Mouse (Mus musculus) lung, postnatal 0 days (tissue): ENCODE data around the gene Orm3. TPM values are rescaled to one million over a fixed set of nuclear protein-coding genes. Genes with fewer than 3 reads are reported as not detected.

Experiments
- ATAC-seq: fragments of 200-750 bp; cut with Nextera tagmentation; 2 replicates; pipeline ENCODE4 v1.8.0; 2017; ENCODE audit warnings: moderate library complexity
- DNase-seq: peaks from one replicate; pipeline ENCODE4 v3.0.0-alpha.2; 2016; ENCODE audit warnings: low spot score
- H3K27ac ChIP-seq: fragments of 300-500 bp; sonication (generic); 2 replicates; pipeline ENCODE4 v1.5.1; 2014; ENCODE audit warnings: antibody characterized with exemption, mild to moderate bottlenecking, low read length, mixed read lengths
- H3K27me3 ChIP-seq: fragments of 300-500 bp; sonication (generic); replicated peaks from 2 replicates; pipeline ENCODE4 v1.6.1; 2014; ENCODE audit warnings: low read length, mixed read lengths; ENCODE audit not compliant: insufficient read depth
- H3K36me3 ChIP-seq: fragments of 300-500 bp; sonication (generic); 2 replicates; pipeline ENCODE4 v1.6.1; 2014; ENCODE audit warnings: low read length, mixed read lengths; ENCODE audit not compliant: insufficient read depth
- H3K4me1 ChIP-seq: fragments of 300-500 bp; sonication (generic); 2 replicates; pipeline ENCODE4 v1.6.1; 2014; ENCODE audit warnings: antibody characterized with exemption, low read depth, low read length, mixed read lengths; ENCODE audit not compliant: insufficient read depth
- H3K4me2 ChIP-seq: fragments of 300-500 bp; sonication (generic); replicated peaks from 2 replicates; pipeline ENCODE4 v1.6.1; 2014; ENCODE audit warnings: low read depth, mild to moderate bottlenecking, low read length, moderate library complexity, mixed read lengths
- H3K4me3 ChIP-seq: fragments of 300-500 bp; sonication (generic); 2 replicates; pipeline ENCODE4 v1.5.1; 2014; ENCODE audit warnings: low read depth, low read length
- H3K9ac ChIP-seq: fragments of 300-500 bp; sonication (generic); replicated peaks from 2 replicates; pipeline ENCODE4 v1.6.1; 2014; ENCODE audit warnings: low read depth, mild to moderate bottlenecking
- H3K9me3 ChIP-seq: fragments of 300-500 bp; sonication (generic); 2 replicates; pipeline ENCODE4 v1.6.1; 2016; ENCODE audit warnings: low read length, mixed read lengths
- CTCF ChIP-seq: IDR thresholded peaks from 2 replicates; pipeline ENCODE4 v1.5.1; 2016; ENCODE audit warnings: antibody characterized with exemption, mild to moderate bottlenecking
- EP300 ChIP-seq: IDR thresholded peaks from 2 replicates; pipeline ENCODE4 v1.6.1; 2016; ENCODE audit warnings: antibody characterized with exemption, mild to moderate bottlenecking, control low read depth
- WGBS: fragments of 180-500 bp; shearing (Covaris S2); extraction: QIAGEN DNeasy Blood & Tissue Kit; methylation state at CpG from one replicate; pipeline ENCODE4 v1.1.7; 2014; 5-methylcytosine and 5-hydroxymethylcytosine counted together
- polyA plus RNA-seq: library from polyadenylated mRNA; unstranded; fragments of >200 nt; fragmentation: Nextera tagmentation; extraction: Ambion mirVana; gene quantifications from 2 replicates; pipeline ENCODE4 v1.2.1, GENCODE M21; 2015

Orm3 gene
- polyA plus RNA-seq: 0.21 TPM in 1 of 2 replicates, not detected in the other

DNA sequence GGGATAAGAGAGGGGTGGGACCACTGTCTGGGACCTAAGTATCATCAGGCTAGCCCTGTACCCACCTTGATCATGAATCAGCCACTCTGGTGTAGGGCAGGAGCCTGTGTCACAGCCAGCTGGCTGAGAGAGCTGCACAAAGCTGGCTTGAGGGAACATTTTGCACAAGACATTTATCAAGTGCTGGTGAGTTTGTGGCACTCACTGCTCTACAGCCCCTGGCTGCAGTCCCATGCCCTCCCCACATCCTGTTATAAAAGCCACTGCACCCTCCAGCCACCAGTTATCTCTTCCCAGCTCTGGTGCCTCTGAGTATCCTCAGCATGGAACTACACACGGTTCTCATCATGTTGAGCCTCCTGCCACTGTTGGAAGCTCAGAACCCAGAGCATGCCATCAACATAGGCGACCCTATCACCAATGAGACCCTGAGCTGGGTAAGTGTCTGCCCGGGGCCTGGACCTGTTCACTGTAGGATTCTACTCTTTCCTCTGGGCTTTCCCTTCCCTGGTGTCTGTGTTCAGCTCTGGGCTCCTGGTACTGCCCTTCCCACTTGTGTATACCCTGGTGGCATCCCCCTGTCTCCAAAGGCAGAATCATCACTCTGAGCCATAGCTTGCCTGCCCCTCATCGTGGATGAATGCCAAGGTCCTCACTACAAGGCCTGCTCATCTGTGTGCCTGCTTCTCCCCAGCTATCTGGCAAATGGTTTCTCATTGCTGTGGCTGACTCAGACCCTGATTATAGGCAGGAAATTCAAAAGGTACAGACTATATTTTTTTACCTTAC, at the start of gene Orm3:
Gene Orm3, plus strand, starts transcription at position 286 of the 789 bp plus-strand sequence.
- Histone ChIP-seq H3K36me3 (no peaks in the 10 kb centered on the region), H3K4me3 (no peak within 1 kb of the TSS), H3K9me3 (no peaks in the 10 kb centered on the region), H3K4me2 (no peak within 1 kb of the TSS), H3K4me1 (no peaks in the 10 kb centered on the region), H3K9ac (no peak within 1 kb of the TSS), H3K27ac (no peak within 1 kb of the TSS), H3K27me3 (no peaks in the 10 kb centered on the region)
- WGBS: 60% methylated on average over 4 of the region's 4 CpGs
- ATAC-seq (peak; percentile 34), DNase-seq (peak; percentile 36)
- TF ChIP-seq EP300 (no peak), CTCF (no peak)

DNA sequence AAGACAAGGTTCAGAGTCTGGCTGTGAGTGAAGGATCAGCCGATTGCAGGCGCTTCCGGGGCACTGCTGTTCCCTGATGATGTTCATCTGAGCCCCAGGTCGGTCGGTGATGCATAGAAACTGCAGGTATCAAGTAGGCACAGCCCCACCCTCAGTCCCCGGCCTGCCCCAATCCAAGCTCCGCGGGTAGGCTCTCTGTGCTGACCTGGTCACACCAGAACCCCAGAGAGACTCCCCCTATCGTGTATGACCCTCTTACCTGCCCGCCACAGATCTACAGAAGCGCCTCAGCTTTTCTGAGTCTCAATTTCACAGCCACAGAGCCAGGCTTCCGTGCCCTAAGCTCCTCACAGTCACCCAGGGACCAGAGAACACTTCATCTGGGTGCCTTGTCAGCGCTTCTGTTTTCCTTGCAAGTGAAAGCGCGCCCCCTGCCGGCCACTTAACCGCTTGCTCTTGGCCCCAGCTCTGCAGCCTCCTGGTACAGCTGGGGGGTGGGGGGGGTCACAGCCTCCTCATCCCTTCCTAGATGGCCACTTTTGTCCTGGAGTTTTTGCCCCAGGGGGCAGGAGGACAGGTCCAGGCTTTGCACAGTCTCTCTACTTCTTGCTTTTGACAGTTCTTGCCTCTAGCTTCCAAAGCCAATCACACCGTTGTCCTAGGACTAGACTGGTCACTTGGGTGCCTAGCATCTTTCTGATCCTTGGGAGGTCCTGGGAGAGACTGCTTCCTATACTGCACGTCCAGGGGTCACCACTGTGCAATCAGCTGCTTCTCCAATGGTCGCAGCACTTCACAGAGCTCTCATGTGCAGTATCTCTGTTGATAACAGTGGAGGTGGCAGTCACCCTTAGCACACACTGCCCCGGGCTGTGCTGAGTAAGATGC, 48.5 kb upstream of the Orm3 start:
- Histone ChIP-seq H3K9me3 (no peaks in the 10 kb centered on the region), H3K27me3 (no peaks in the 10 kb centered on the region), H3K9ac (no peak overlapping the region), H3K4me1 (no peaks in the 10 kb centered on the region), H3K36me3 (no peaks in the 10 kb centered on the region; the same call in 1 of the 2 replicates), H3K27ac (no peak overlapping the region), H3K4me2 (no peak overlapping the region), H3K4me3 (no peak overlapping the region)
- 36% methylated on average over 21 of the region's 21 CpGs for WGBS
- DNase-seq: peak; percentile 95
- ATAC-seq: peak; percentile 78
- TF ChIP-seq EP300: no peak
- TF ChIP-seq CTCF: peak; percentile 90

DNA sequence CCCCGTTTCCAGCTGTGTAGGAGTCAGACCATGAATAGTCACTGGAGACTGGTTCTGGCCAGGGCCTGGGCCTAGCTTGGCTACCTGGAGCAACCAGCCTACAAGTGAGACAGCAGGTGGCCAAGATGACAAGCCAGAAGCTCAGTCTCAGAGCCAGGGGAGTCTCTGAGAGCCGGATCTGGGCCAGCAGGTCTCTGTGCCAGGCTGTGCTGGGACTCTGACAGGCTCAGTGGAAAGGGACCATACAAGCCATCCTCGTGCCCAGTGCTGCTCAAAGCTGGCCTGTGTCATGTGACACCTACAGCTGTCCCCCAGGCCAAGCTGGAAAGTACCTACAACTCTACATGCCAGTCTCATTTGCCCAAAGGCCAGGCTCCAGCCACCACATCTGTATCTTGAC, 47.6 kb upstream of the Orm3 start:
- ATAC-seq (no peak), DNase-seq (no peak)
- no peaks in the 10 kb centered on the region for H3K4me1 ChIP-seq
- no peaks in the 10 kb centered on the region for H3K9me3 ChIP-seq
- no peaks in the 10 kb centered on the region; the same call in 1 of the 2 replicates for H3K36me3 ChIP-seq
- 79% methylated on average over 3 of the region's 3 CpGs for WGBS
- H3K27ac ChIP-seq: no peak overlapping the region
- no peaks in the 10 kb centered on the region for H3K27me3 ChIP-seq
- no peak overlapping the region for H3K4me3 ChIP-seq
- H3K9ac ChIP-seq: no peak overlapping the region
- H3K4me2 ChIP-seq: no peak overlapping the region
- TF ChIP-seq EP300 (no peak), CTCF (no peak)

DNA sequence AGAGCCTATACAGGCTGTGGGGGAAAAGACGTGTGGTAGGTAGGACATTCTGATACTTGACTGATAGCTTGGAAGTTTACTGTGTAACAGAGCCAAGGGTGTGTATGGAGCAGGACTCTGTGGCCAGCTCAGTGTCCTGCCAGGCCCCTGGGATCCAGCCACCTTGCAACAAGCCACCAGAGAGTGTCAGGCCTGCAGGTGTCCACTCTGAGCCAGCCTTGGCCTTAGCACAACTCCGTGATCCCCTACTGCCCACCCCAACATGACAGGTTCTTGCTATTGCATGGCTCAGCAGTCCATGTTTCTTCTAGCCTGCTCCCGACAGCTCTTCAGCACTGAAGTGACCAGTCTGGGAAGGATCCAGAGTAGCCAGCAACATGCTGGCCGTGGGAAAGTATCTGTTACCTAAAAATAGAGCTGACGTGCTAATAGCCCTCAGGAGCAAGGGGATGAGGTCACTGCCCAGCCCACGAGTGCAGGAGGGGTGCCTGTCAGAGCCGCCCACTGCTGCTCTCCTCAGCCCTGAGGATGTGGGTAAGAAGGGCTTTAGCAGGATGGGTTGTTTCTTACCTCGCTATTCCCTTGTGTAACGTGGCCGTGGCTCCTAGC, 45.6 kb upstream of the Orm3 start:
- no peak overlapping the region for H3K9ac ChIP-seq
- peak; percentile 65 for DNase-seq
- H3K9me3 ChIP-seq: no peaks in the 10 kb centered on the region
- H3K27ac ChIP-seq: no peak overlapping the region
- TF ChIP-seq CTCF: no peak
- no peak for TF ChIP-seq EP300
- H3K4me1 ChIP-seq: no peaks in the 10 kb centered on the region
- H3K4me2 ChIP-seq: no peak overlapping the region
- 51% methylated on average over 10 of the region's 10 CpGs for WGBS
- no peaks in the 10 kb centered on the region for H3K27me3 ChIP-seq
- peak; percentile 69 for ATAC-seq
- no peaks in the 10 kb centered on the region; the same call in 1 of the 2 replicates for H3K36me3 ChIP-seq
- H3K4me3 ChIP-seq: no peak overlapping the region

DNA sequence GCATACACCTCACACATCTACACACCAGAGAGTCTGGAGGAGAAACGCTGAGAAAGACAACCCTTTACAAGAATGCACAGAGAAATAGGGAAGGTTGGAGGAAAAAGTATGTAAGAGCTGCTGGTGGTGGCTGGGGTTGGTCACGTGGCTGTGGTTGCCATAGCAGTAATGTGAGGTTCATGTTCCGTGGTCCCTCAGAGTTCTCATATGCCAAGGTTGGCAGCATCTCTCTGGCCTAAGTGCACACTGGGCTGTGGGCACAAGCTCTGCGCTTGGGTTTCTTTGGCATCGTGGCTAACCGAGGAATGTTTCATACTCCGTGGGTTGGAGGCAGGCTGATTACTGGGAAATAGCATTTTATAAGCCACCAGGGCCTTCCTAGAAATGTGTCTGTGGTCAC, 44.5 kb upstream of the Orm3 start:
- no peak overlapping the region for H3K4me3 ChIP-seq
- DNase-seq (no peak), ATAC-seq (no peak)
- WGBS: 89% methylated on average over 7 of the region's 7 CpGs
- H3K4me1 ChIP-seq: no peaks in the 10 kb centered on the region
- TF ChIP-seq CTCF (no peak), EP300 (no peak)
- H3K27me3 ChIP-seq: no peaks in the 10 kb centered on the region
- H3K9ac ChIP-seq: no peak overlapping the region
- no peak overlapping the region for H3K27ac ChIP-seq
- H3K9me3 ChIP-seq: no peaks in the 10 kb centered on the region
- no peaks in the 10 kb centered on the region; the same call in 1 of the 2 replicates for H3K36me3 ChIP-seq
- H3K4me2 ChIP-seq: no peak overlapping the region

GRCm38 (mm10) chr4:63314063-63314462, 41.9 kb upstream of the Orm3 start:
- no peak overlapping the region for H3K9ac ChIP-seq
- no peak for ATAC-seq
- H3K27me3 ChIP-seq: no peaks in the 10 kb centered on the region
- no peak for DNase-seq
- no peak overlapping the region for H3K27ac ChIP-seq
- TF ChIP-seq EP300: no peak
- TF ChIP-seq CTCF: no peak
- H3K4me1 ChIP-seq: no peaks in the 10 kb centered on the region
- 72% methylated on average over 5 of the region's 5 CpGs for WGBS
- H3K9me3 ChIP-seq: no peaks in the 10 kb centered on the region
- no peak overlapping the region for H3K4me3 ChIP-seq
- no peaks in the 10 kb centered on the region; the same call in 1 of the 2 replicates for H3K36me3 ChIP-seq
- no peak overlapping the region for H3K4me2 ChIP-seq
